Mouse (Mus musculus) heart, adult 2 months (tissue): ENCODE results near the gene Cwc25. TPM values are rescaled to one million over a fixed set of nuclear protein-coding genes. Genes with fewer than 3 reads are reported as not detected.
A peak's percentile ranks its signal among the peaks of the same experiment; 100 is the strongest.

Source experiments
- DNase-seq, 2 experiments: peaks; one replicate each; pipeline ENCODE4 v3.0.0; 2021
- H3K27ac ChIP-seq: fragments of 200-600 bp; 2 replicates; pipeline ENCODE4 v1.8.1; 2022
- H3K27me3 ChIP-seq: fragments of 200-500 bp; 2 replicates; pipeline ENCODE4 v1.6.1; 2012; ENCODE audit warnings: mild to moderate bottlenecking, low read length, inconsistent platforms, mixed read lengths; ENCODE audit not compliant: control insufficient read depth, insufficient read depth
- H3K36me3 ChIP-seq: fragments of 200-500 bp; 2 replicates; pipeline ENCODE4 v1.6.1; 2012; ENCODE audit warnings: low read length, inconsistent platforms; ENCODE audit not compliant: control insufficient read depth, insufficient read depth
- H3K4me1 ChIP-seq: fragments of 200-500 bp; 2 replicates; pipeline ENCODE4 v1.6.1; 2011; ENCODE audit warnings: low read length; ENCODE audit not compliant: control insufficient read depth, insufficient read depth
- H3K4me3 ChIP-seq: fragments of 200-600 bp; 2 replicates; pipeline ENCODE4 v1.8.1; 2022
- H3K79me2 ChIP-seq: fragments of 200-500 bp; replicated peaks from 2 replicates; pipeline ENCODE4 v1.6.1; 2012; ENCODE audit warnings: mild to moderate bottlenecking, inconsistent platforms, low read length, moderate library complexity, mixed read lengths; ENCODE audit not compliant: control insufficient read depth, insufficient read depth
- H3K9ac ChIP-seq: fragments of 200-500 bp; 2 replicates; pipeline ENCODE4 v1.6.1; 2012; ENCODE audit warnings: low read depth, mild to moderate bottlenecking, control low read depth, inconsistent platforms, low read length, mixed read lengths
- CTCF ChIP-seq: fragments of 200-600 bp; IDR thresholded peaks from 2 replicates; pipeline ENCODE4 v1.8.1; 2022; ENCODE audit warnings: antibody characterized with exemption, mild to moderate bottlenecking, moderate library complexity
- EP300 ChIP-seq: fragments of 200-500 bp; IDR thresholded peaks from 2 replicates; pipeline ENCODE4 v1.6.1; 2011; ENCODE audit warnings: low read depth, low read length, control low read depth; ENCODE audit not compliant: insufficient read depth
- POLR2A ChIP-seq: fragments of 200-500 bp; IDR thresholded peaks from 2 replicates; pipeline ENCODE4 v1.6.1; 2011; ENCODE audit warnings: mild to moderate bottlenecking, low read depth, low read length, control low read depth; ENCODE audit not compliant: insufficient read depth
- WGBS: fragments of 180-500 bp; shearing (Covaris S2); methylation state at CpG from one replicate; pipeline ENCODE4 v1.1.7; 2018; 5-methylcytosine and 5-hydroxymethylcytosine counted together
- intact Hi-C: fragments of 180-260 bp; cut with DNase I; formaldehyde crosslinking; loops from one replicate; pipeline ENCODE4 v1.15.1; 2025
- polyA plus RNA-seq: library from polyadenylated mRNA; depleted of rRNA; stranded (reverse); fragments of >200 nt; gene quantifications from 2 replicates; pipeline ENCODE4 v1.2.3, GENCODE M21; 2012
- total RNA-seq, 2 experiments: library from RNA; stranded (reverse); gene quantifications; 2 replicates each; pipeline ENCODE4 v1.2.3; 2021

The Cwc25 gene
- total and polyA plus RNA-seq, 3 experiments, result 6.0 to 7.9 (median 7.6) TPM

GRCm38 (mm10) chr11:97781832-97782563 lies 15.6 kb upstream of the Cwc25 start, which contains the start of gene Rpl23:
TSS of gene Rpl23 (minus strand) at chr11:97782437.
- H3K4me3 ChIP-seq, result peak within 1 kb of the TSS; percentile 98
- peaks cover 27% of the 10 kb centered on the region for H3K36me3 ChIP-seq
- no peaks in the 10 kb centered on the region for H3K27me3 ChIP-seq
- intact Hi-C loops, result loop anchor here (1.0 to 2.0 kb wide), 2 partner anchors 16 to 35 kb away; partner anchors contain the start of gene Cwc25
- TF ChIP-seq CTCF (no peak), POLR2A (peak; percentile 97), EP300 (0 out of 2 replicates have a peak, but pooled peaks have one; percentile 24)
- H3K9ac ChIP-seq, result peak within 1 kb of the TSS; percentile 94
- peak; percentile 99 for DNase-seq
- under 1% methylated on average over 66 of the region's 67 CpGs for WGBS
- 0 out of 2 replicates have a peak, but pooled peaks cover 2% of the 10 kb centered on the region for H3K79me2 ChIP-seq
- peaks cover 9% of the 10 kb centered on the region for H3K4me1 ChIP-seq
- peak within 1 kb of the TSS; percentile 93 for H3K27ac ChIP-seq

GRCm38 (mm10) chr11:97781478-97781831 lies 15.1 kb upstream of the Cwc25 start:
- TF ChIP-seq EP300, result no peak
- TF ChIP-seq CTCF, result no peak
- TF ChIP-seq POLR2A, result no peak
- peak overlapping the region; percentile 93 for H3K27ac ChIP-seq

GRCm38 (mm10) chr11:97779968-97780701 lies 13.8 kb upstream of the Cwc25 start:
- H3K27me3 ChIP-seq, result no peaks in the 10 kb centered on the region
- H3K9ac ChIP-seq, result no peak overlapping the region; the same call in 1 of the 2 replicates
- peaks cover 27% of the 10 kb centered on the region for H3K36me3 ChIP-seq
- H3K4me3 ChIP-seq, result no peak overlapping the region
- intact Hi-C loops, result loop anchor here (2.0 kb wide), 1 partner anchor 33 kb away; no protein-coding TSS in a partner anchor
- DNase-seq, result no peak
- H3K79me2 ChIP-seq, result 0 out of 2 replicates have a peak, but pooled peaks cover 2% of the 10 kb centered on the region
- peaks cover 9% of the 10 kb centered on the region for H3K4me1 ChIP-seq
- H3K27ac ChIP-seq, result no peak overlapping the region
- WGBS, result 40% methylated on average over 2 of the region's 2 CpGs
- TF ChIP-seq CTCF, result no peak
- TF ChIP-seq POLR2A, result no peak
- TF ChIP-seq EP300, result no peak

More at GRCm38 (mm10) chr11:97781478-97781831, 15.1 kb upstream of the Cwc25 start:
- 0 out of 2 replicates have a peak, but pooled peaks cover 2% of the 10 kb centered on the region for H3K79me2 ChIP-seq
- intact Hi-C loops, result loop anchor here (2.0 kb wide), 1 partner anchor 35 kb away; no protein-coding TSS in a partner anchor
- no peaks in the 10 kb centered on the region for H3K27me3 ChIP-seq
- 2% methylated on average over 11 of the region's 11 CpGs for WGBS
- peak overlapping the region; percentile 98 for H3K4me3 ChIP-seq
- peaks cover 27% of the 10 kb centered on the region for H3K36me3 ChIP-seq
- H3K9ac ChIP-seq, result peak overlapping the region; percentile 94
- peaks cover 9% of the 10 kb centered on the region for H3K4me1 ChIP-seq
- DNase-seq, result no peak

- Histone ChIP-seq H3K36me3 (peaks cover 27% of the 10 kb centered on the region), H3K4me1 (peaks cover 9% of the 10 kb centered on the region), H3K9ac (no peak overlapping the region), H3K79me2 (0 out of 2 replicates have a peak, but pooled peaks cover 2% of the 10 kb centered on the region), H3K4me3 (no peak overlapping the region), H3K27me3 (no peaks in the 10 kb centered on the region), H3K27ac (no peak overlapping the region)
- intact Hi-C loops, result no loop called here
- 81% methylated on average over 1 of the region's 1 CpGs for WGBS
- no peak for TF ChIP-seq EP300
- TF ChIP-seq CTCF, result no peak
- no peak for TF ChIP-seq POLR2A
- DNase-seq, result no peak
These were observed 12.6 kb upstream of the Cwc25 start for GRCm38 (mm10) chr11:97778918-97779317.

GRCm38 (mm10) chr11:97777129-97777529 lies 10.8 kb upstream of the Cwc25 start:
- H3K27ac ChIP-seq, result no peak overlapping the region
- no peaks in the 10 kb centered on the region for H3K27me3 ChIP-seq
- peaks cover 9% of the 10 kb centered on the region for H3K4me1 ChIP-seq
- intact Hi-C loops, result no loop called here
- no peak overlapping the region for H3K4me3 ChIP-seq
- peaks cover 27% of the 10 kb centered on the region for H3K36me3 ChIP-seq
- H3K79me2 ChIP-seq, result 0 out of 2 replicates have a peak, but pooled peaks cover 2% of the 10 kb centered on the region
- no peak for DNase-seq
- H3K9ac ChIP-seq, result no peak overlapping the region
- 50% methylated on average over 2 of the region's 2 CpGs for WGBS
- TF ChIP-seq EP300 (no peak), CTCF (peak; percentile 59)
